Mouse (Mus musculus): ENCODE measurements around the gene Hormad1.
"Not testable (repeated sequence)": the region's sequence is repeated elsewhere in the genome, so short reads cannot be mapped to it uniquely, and the experiment has no call there.

GRCm38 (mm10) chr3:95541186-95541585 is 18.3 kb upstream of the Hormad1 start:
- TF ChIP-seq POLR2A (IDR thresholded peaks at IDR 0.05; ENCODE audit: borderline replicate concordance, control insufficient read depth, low read depth, low read length); CTCF (IDR thresholded peaks at IDR 0.05; ENCODE audit: control insufficient read depth, insufficient read depth, low read length): not testable (repeated sequence)
